17 mouse cellular contexts compared by ENCODE assay signal in genomic region chr7:12979776-12980175, GRCm38 (mm10). TPM values are rescaled to one million over a fixed set of nuclear protein-coding genes. Genes with fewer than 3 reads are reported as not detected.
DNase-seq lines count a peak whose midpoint lies in the region; ATAC-seq and TF ChIP-seq lines count a peak whose summit lies in the region.
"Had no signal": no experiment of that assay in that cellular context is flagged by ENCODE, and none has a peak within 500 bp of the region (broad histone marks: within the 10 kb centered on the region; RNA-seq: fewer than 3 reads in every experiment).

No protein-coding gene starts in this region.

- H3K36me3 ChIP-seq in lung, postnatal 0 days (ENCODE audit: insufficient read depth, low read length), result no peaks in the 10 kb centered on the region
- H3K36me3 ChIP-seq in intestine, postnatal 0 days (ENCODE audit: control insufficient read depth, insufficient read depth), result no peaks in the 10 kb centered on the region
- H3K36me3 ChIP-seq in macrophage (ENCODE audit: inconsistent target), result no peaks in the 10 kb centered on the region
- no peaks in the 10 kb centered on the region; the same call in 1 of the 2 replicates for H3K36me3 ChIP-seq in heart, embryonic 11.5 days (ENCODE audit: control insufficient read depth, insufficient read depth, low read length)
- H3K36me3 ChIP-seq: heart, embryonic 15.5 days had no signal

- no peak for TF ChIP-seq POLR2A in lung, adult 2 months (IDR thresholded peaks at IDR 0.05; ENCODE audit: borderline replicate concordance, extremely low read depth, low read depth, low read length)

- H3K79me2 ChIP-seq in macrophage (ENCODE audit: inconsistent target), result no peaks in the 10 kb centered on the region

- no peak overlapping the region for H3K4me3 ChIP-seq in lung, postnatal 0 days (ENCODE audit: low read depth, low read length)
- H3K4me3 ChIP-seq in lung, adult 2 months (replicated peaks; ENCODE audit: extremely low read depth, low read depth, low read length), result no peak overlapping the region
- H3K4me3 ChIP-seq in intestine, postnatal 0 days (ENCODE audit: low read depth, low read length), result no peak overlapping the region
- H3K4me3 ChIP-seq in macrophage (ENCODE audit: inconsistent target), result no peak overlapping the region
- H3K4me3 ChIP-seq in heart, embryonic 11.5 days (ENCODE audit: low read depth, low read length), result no peak overlapping the region
- H3K4me3 ChIP-seq: heart, embryonic 15.5 days; hindbrain, embryonic 12.5 days had no signal

- H3K27me3 ChIP-seq in lung, postnatal 0 days (replicated peaks; ENCODE audit: insufficient read depth, low read length), result no peaks in the 10 kb centered on the region
- H3K27me3 ChIP-seq in intestine, postnatal 0 days (replicated peaks; ENCODE audit: control insufficient read depth, insufficient read depth, low read length), result no peaks in the 10 kb centered on the region
- no peaks in the 10 kb centered on the region for H3K27me3 ChIP-seq in heart, embryonic 11.5 days (ENCODE audit: control insufficient read depth, insufficient read depth, low read length)
- H3K27me3 ChIP-seq: heart, embryonic 15.5 days; hindbrain, embryonic 12.5 days had no signal

- peak; percentile 78; the same call in 1 of the 2 replicates for TF ChIP-seq EP300 in lung, postnatal 0 days (IDR thresholded peaks at IDR 0.05)

- no peaks in the 10 kb centered on the region for H3K9me3 ChIP-seq in lung, postnatal 0 days (ENCODE audit: low read length)
- H3K9me3 ChIP-seq in intestine, postnatal 0 days (ENCODE audit: control insufficient read depth), result no peaks in the 10 kb centered on the region
- no peaks in the 10 kb centered on the region for H3K9me3 ChIP-seq in heart, embryonic 11.5 days (replicated peaks; ENCODE audit: control insufficient read depth, low read length)
- H3K9me3 ChIP-seq: heart, embryonic 15.5 days; hindbrain, embryonic 12.5 days had no signal

- H3K4me1 ChIP-seq in lung, postnatal 0 days (ENCODE audit: insufficient read depth, low read depth, low read length), result peaks cover 3% of the 10 kb centered on the region
- peaks cover 6% of the 10 kb centered on the region for H3K4me1 ChIP-seq in lung, adult 2 months (ENCODE audit: control insufficient read depth, insufficient read depth, low read length)
- H3K4me1 ChIP-seq in intestine, postnatal 0 days (replicated peaks; ENCODE audit: control insufficient read depth, insufficient read depth, low read length), result peaks cover 17% of the 10 kb centered on the region; the same call in 1 of the 2 replicates
- peaks cover 8% of the 10 kb centered on the region for H3K4me1 ChIP-seq in heart, embryonic 11.5 days (ENCODE audit: control insufficient read depth, insufficient read depth, low read length)

- 0 out of 2 replicates have a peak, but pooled peaks have one; percentile 24 for TF ChIP-seq CTCF in lung, postnatal 0 days (IDR thresholded peaks at IDR 0.05)
- no peak for TF ChIP-seq CTCF in lung, adult 2 months (IDR thresholded peaks at IDR 0.05; ENCODE audit: insufficient read depth, low read length)
- 0 out of 2 replicates have a peak, but pooled peaks have one; percentile 13 for TF ChIP-seq CTCF in intestine, postnatal 0 days (IDR thresholded peaks at IDR 0.05; ENCODE audit: low read depth)

- H3K27ac ChIP-seq in lung, postnatal 0 days (ENCODE audit: low read length), result 0 out of 2 replicates have a peak overlapping the region, but pooled peaks have one; percentile 93
- H3K27ac ChIP-seq in intestine, postnatal 0 days (ENCODE audit: low read depth, low read length), result peak overlapping the region; percentile 60
- peak overlapping the region; percentile 76; the same call in 1 of the 2 replicates for H3K27ac ChIP-seq in macrophage
- no peak overlapping the region for H3K27ac ChIP-seq in heart, embryonic 11.5 days (ENCODE audit: low read depth, low read length)
- H3K27ac ChIP-seq: hindbrain, embryonic 12.5 days had no signal

- H3K4me2 ChIP-seq in lung, postnatal 0 days (replicated peaks; ENCODE audit: low read depth, low read length), result no peak overlapping the region
- H3K4me2 ChIP-seq in intestine, postnatal 0 days (replicated peaks; ENCODE audit: low read depth), result peak overlapping the region; percentile 38
- no peak overlapping the region for H3K4me2 ChIP-seq in heart, embryonic 11.5 days

- DNase-seq in cerebellum, adult 11-12 months, result peak; percentile 56
- DNase-seq in cerebellum, postnatal 14 days, result no peak
- peak; percentile 11 for DNase-seq in lung, postnatal 0 days (ENCODE audit: low spot score)
- no peak for DNase-seq in lung, adult 2 months
- DNase-seq in ovary, postnatal 10 days (ENCODE audit: low spot score), result no peak
- DNase-seq: gastrocnemius, postnatal 36 days; kidney, postnatal 4 days; right cerebral cortex, postnatal 4 days; thymus, adult 18-20 months had no signal

- ATAC-seq in lung, postnatal 0 days, result no peak
- no peak for ATAC-seq in intestine, postnatal 0 days
- no peak for ATAC-seq in heart, embryonic 11.5 days (replicated peaks; ENCODE audit: insufficient number of reproducible peaks, low FRiP score, low TSS enrichment)
- ATAC-seq: activated CD4-positive, CD25-positive, alpha-beta regulatory T cell, adult 4 months had no signal

- 43% methylated on average over 6 of the region's 6 CpGs for WGBS in lung, postnatal 0 days
- 53% methylated on average over 6 of the region's 6 CpGs for WGBS in lung, adult 2 months
- WGBS in intestine, postnatal 0 days, result 31% methylated on average over 6 of the region's 6 CpGs
- WGBS in macrophage (ENCODE audit: missing documents), result 84% methylated on average over 6 of the region's 6 CpGs
- 61% methylated on average over 6 of the region's 6 CpGs for WGBS in heart, embryonic 11.5 days (ENCODE audit: insufficient replicate concordance)

- no peak overlapping the region for H3K9ac ChIP-seq in lung, postnatal 0 days (replicated peaks; ENCODE audit: low read depth)
- H3K9ac ChIP-seq in intestine, postnatal 0 days (ENCODE audit: low read depth, low read length), result no peak overlapping the region
- H3K9ac ChIP-seq in heart, embryonic 11.5 days (ENCODE audit: low read depth, low read length), result no peak overlapping the region
- H3K9ac ChIP-seq: heart, embryonic 15.5 days; hindbrain, embryonic 12.5 days had no signal

RNA-seq across cellular contexts. Expression of gene Zfp446, which starts 2.1 kb away (rescaled TPM):
- polyA plus RNA-seq in lung, postnatal 0 days (2015; fragmentation: Nextera tagmentation; extraction: Ambion mirVana), result 3.9 and 4.0 TPM in 2 replicates
- 5.3 and 7.4 TPM in 2 replicates for polyA plus RNA-seq in lung, adult 2 months (2012; rRNA removed)
- polyA plus RNA-seq in intestine, postnatal 0 days (2015; fragmentation: Nextera tagmentation; extraction: Ambion mirVana), result 2.5 and 2.6 TPM in 2 replicates
- total RNA-seq in macrophage (2018; cell fraction: chromatin; rRNA removed), result 10 to 100 TPM in 1 of 26 experiments, 1 to 10 TPM in 22, under 1 TPM in 3; 0.53 to 10.4 (median 4.5) TPM
- 1 to 10 TPM in 23 of 26 experiments, under 1 TPM in 3; 0.57 to 2.7 (median 1.9) TPM for total RNA-seq in macrophage (2018; cell fraction: cytosol; rRNA removed)
- 1 to 10 TPM in 25 of 26 experiments, under 1 TPM in 1; 0.69 to 9.5 (median 3.7) TPM for total RNA-seq in macrophage (2018; cell fraction: nucleus; rRNA removed)
- 1.6 to 1.8 TPM (median 1.7 TPM) in 3 replicates for polyA plus RNA-seq in macrophage (2018)
- 4.3 and 5.5 TPM in 2 replicates for polyA plus RNA-seq in heart, embryonic 11.5 days (2014; fragmentation: Nextera tagmentation; extraction: Ambion mirVana)

RNA-seq across cellular contexts. Expression of gene Zfp324, which starts 14.1 kb away (rescaled TPM):
- polyA plus RNA-seq in lung, postnatal 0 days (2015; fragmentation: Nextera tagmentation; extraction: Ambion mirVana), result 5.5 and 5.7 TPM in 2 replicates
- 6.1 and 6.8 TPM in 2 replicates for polyA plus RNA-seq in lung, adult 2 months (2012; rRNA removed)
- polyA plus RNA-seq in intestine, postnatal 0 days (2015; fragmentation: Nextera tagmentation; extraction: Ambion mirVana), result 4.0 and 4.1 TPM in 2 replicates
- total RNA-seq in macrophage (2018; cell fraction: chromatin; rRNA removed), result 10 to 100 TPM in 6 of 26 experiments, 1 to 10 TPM in 13, under 1 TPM in 7; 0.31 to 16.5 (median 3.4) TPM
- total RNA-seq in macrophage (2018; cell fraction: cytosol; rRNA removed), result 1 to 10 TPM in 23 of 26 experiments, under 1 TPM in 3; 0.43 to 6.6 (median 4.0) TPM
- 10 to 100 TPM in 4 of 26 experiments, 1 to 10 TPM in 18, under 1 TPM in 4; 0.29 to 11.3 (median 4.2) TPM for total RNA-seq in macrophage (2018; cell fraction: nucleus; rRNA removed)
- 3.0 to 3.7 TPM (median 3.1 TPM) in 3 replicates for polyA plus RNA-seq in macrophage (2018)
- polyA plus RNA-seq in heart, embryonic 11.5 days (2014; fragmentation: Nextera tagmentation; extraction: Ambion mirVana), result 6.8 and 7.1 TPM in 2 replicates

RNA-seq across cellular contexts. Expression of gene Slc27a5, which starts 18.2 kb away (rescaled TPM):
- polyA plus RNA-seq in lung, postnatal 0 days (2015; fragmentation: Nextera tagmentation; extraction: Ambion mirVana), result not detected in 2 replicates
- 0.20 and 0.75 TPM in 2 replicates for polyA plus RNA-seq in lung, adult 2 months (2012; rRNA removed)
- polyA plus RNA-seq in intestine, postnatal 0 days (2015; fragmentation: Nextera tagmentation; extraction: Ambion mirVana), result 0.18 and 0.22 TPM in 2 replicates
- total RNA-seq in macrophage (2018; cell fraction: chromatin; rRNA removed), result not detected
- not detected for total RNA-seq in macrophage (2018; cell fraction: cytosol; rRNA removed)
- total RNA-seq in macrophage (2018; cell fraction: nucleus; rRNA removed), result under 1 TPM in 1 of 26 experiments, not detected in 25; 0.82 TPM
- not detected in 3 replicates for polyA plus RNA-seq in macrophage (2018)
- polyA plus RNA-seq in heart, embryonic 11.5 days (2014; fragmentation: Nextera tagmentation; extraction: Ambion mirVana), result not detected in 2 replicates
- total RNA-seq: gastrocnemius, postnatal 36 days; megakaryocyte-erythroid progenitor cell, adult 5-6 weeks had no signal
- polyA plus RNA-seq: embryonic facial prominence, embryonic 11.5 days; heart, embryonic 15.5 days had no signal

RNA-seq across cellular contexts. Expression of gene Trim28, which starts 19.1 kb away (rescaled TPM):
- 85.6 and 87.2 TPM in 2 replicates for polyA plus RNA-seq in lung, postnatal 0 days (2015; fragmentation: Nextera tagmentation; extraction: Ambion mirVana)
- 170 and 214 TPM in 2 replicates for polyA plus RNA-seq in lung, adult 2 months (2012; rRNA removed)
- 82.8 and 85.3 TPM in 2 replicates for polyA plus RNA-seq in intestine, postnatal 0 days (2015; fragmentation: Nextera tagmentation; extraction: Ambion mirVana)
- 100 to 1,000 TPM in 14 of 26 experiments, 10 to 100 TPM in 12; 31.4 to 187 (median 105) TPM for total RNA-seq in macrophage (2018; cell fraction: chromatin; rRNA removed)
- total RNA-seq in macrophage (2018; cell fraction: cytosol; rRNA removed), result 100 to 1,000 TPM in 5 of 26 experiments, 10 to 100 TPM in 21; 51.8 to 113 (median 87.9) TPM
- total RNA-seq in macrophage (2018; cell fraction: nucleus; rRNA removed), result 100 to 1,000 TPM in 7 of 26 experiments, 10 to 100 TPM in 19; 44.5 to 211 (median 78.7) TPM
- polyA plus RNA-seq in macrophage (2018), result 64.2 to 120 TPM (median 85.7 TPM) in 3 replicates
- polyA plus RNA-seq in heart, embryonic 11.5 days (2014; fragmentation: Nextera tagmentation; extraction: Ambion mirVana), result 252 and 256 TPM in 2 replicates

RNA-seq across cellular contexts. Expression of gene Zbtb45, which starts 30.1 kb away (rescaled TPM):
- polyA plus RNA-seq in lung, postnatal 0 days (2015; fragmentation: Nextera tagmentation; extraction: Ambion mirVana), result 11.9 and 12.2 TPM in 2 replicates
- polyA plus RNA-seq in lung, adult 2 months (2012; rRNA removed), result 23.5 and 30.7 TPM in 2 replicates
- 11.2 and 11.6 TPM in 2 replicates for polyA plus RNA-seq in intestine, postnatal 0 days (2015; fragmentation: Nextera tagmentation; extraction: Ambion mirVana)
- total RNA-seq in macrophage (2018; cell fraction: chromatin; rRNA removed), result 10 to 100 TPM in 3 of 26 experiments, 1 to 10 TPM in 21, under 1 TPM in 2; 0.43 to 13.6 (median 4.0) TPM
- 10 to 100 TPM in 14 of 26 experiments, 1 to 10 TPM in 12; 2.3 to 14.9 (median 10.7) TPM for total RNA-seq in macrophage (2018; cell fraction: cytosol; rRNA removed)
- 10 to 100 TPM in 7 of 26 experiments, 1 to 10 TPM in 19; 1.3 to 16.1 (median 5.9) TPM for total RNA-seq in macrophage (2018; cell fraction: nucleus; rRNA removed)
- polyA plus RNA-seq in macrophage (2018), result 7.4 to 11.7 TPM (median 11.4 TPM) in 3 replicates
- 13.6 and 16.0 TPM in 2 replicates for polyA plus RNA-seq in heart, embryonic 11.5 days (2014; fragmentation: Nextera tagmentation; extraction: Ambion mirVana)

Comparison
In these comparisons a context has a peak if more than half of its experiments do, and no peak if none do; other contexts are left out.
1. DNase-seq: peak in cerebellum, adult 11-12 months (single experiment) and lung, postnatal 0 days (single experiment); none in cerebellum, postnatal 14 days (0 of 2), lung, adult 2 months (single experiment) and ovary, postnatal 10 days (single experiment).